Mouse (Mus musculus): Measurements from ENCODE around the gene Smg9. TPM values are rescaled to one million over a fixed set of nuclear protein-coding genes. Genes with fewer than 3 reads are reported as not detected.

Smg9 gene
- total RNA-seq, 1 experiment from 2014 or later, result 30.7 TPM

- ATAC-seq (ENCODE audit: extremely low read depth, insufficient number of reproducible peaks, low FRiP score, poor library complexity, severe bottlenecking), result peak; percentile 11; the same call in 1 of the 2 replicates
Measured at GRCm38 (mm10) chr7:24373538-24374379, 25.7 kb upstream of the Smg9 start.

GRCm38 (mm10) chr7:24376456-24376855, 23.0 kb upstream of the Smg9 start:
- ATAC-seq (ENCODE audit: extremely low read depth, insufficient number of reproducible peaks, low FRiP score, poor library complexity, severe bottlenecking), result no peak

GRCm38 (mm10) chr7:24377091-24377865, 22.1 kb upstream of the Smg9 start:
- ATAC-seq (ENCODE audit: extremely low read depth, insufficient number of reproducible peaks, low FRiP score, poor library complexity, severe bottlenecking), result no peak

GRCm38 (mm10) chr7:24378049-24378701, 21.2 kb upstream of the Smg9 start:
- no peak for ATAC-seq (ENCODE audit: extremely low read depth, insufficient number of reproducible peaks, low FRiP score, poor library complexity, severe bottlenecking)

GRCm38 (mm10) chr7:24379934-24380333, 19.5 kb upstream of the Smg9 start:
- peak; percentile 47; the same call in 1 of the 2 replicates for ATAC-seq (ENCODE audit: extremely low read depth, insufficient number of reproducible peaks, low FRiP score, poor library complexity, severe bottlenecking)

GRCm38 (mm10) chr7:24380370-24380769, 19.0 kb upstream of the Smg9 start:
- no peak for ATAC-seq (ENCODE audit: extremely low read depth, insufficient number of reproducible peaks, low FRiP score, poor library complexity, severe bottlenecking)

GRCm38 (mm10) chr7:24382730-24383372, 16.6 kb upstream of the Smg9 start:
- ATAC-seq (ENCODE audit: extremely low read depth, insufficient number of reproducible peaks, low FRiP score, poor library complexity, severe bottlenecking), result no peak

- ATAC-seq (ENCODE audit: extremely low read depth, insufficient number of reproducible peaks, low FRiP score, poor library complexity, severe bottlenecking), result no peak
Measured at GRCm38 (mm10) chr7:24384070-24384469, 15.3 kb upstream of the Smg9 start.

GRCm38 (mm10) chr7:24384827-24385226, 14.6 kb upstream of the Smg9 start:
- ATAC-seq (ENCODE audit: extremely low read depth, insufficient number of reproducible peaks, low FRiP score, poor library complexity, severe bottlenecking), result peak; percentile 65

GRCm38 (mm10) chr7:24387059-24387556, 12.3 kb upstream of the Smg9 start:
- ATAC-seq (ENCODE audit: extremely low read depth, insufficient number of reproducible peaks, low FRiP score, poor library complexity, severe bottlenecking), result no peak

GRCm38 (mm10) chr7:24389516-24390187, 9.8 kb upstream of the Smg9 start:
- ATAC-seq (ENCODE audit: extremely low read depth, insufficient number of reproducible peaks, low FRiP score, poor library complexity, severe bottlenecking), result no peak

GRCm38 (mm10) chr7:24390512-24390911, 8.9 kb upstream of the Smg9 start:
- no peak for ATAC-seq (ENCODE audit: extremely low read depth, insufficient number of reproducible peaks, low FRiP score, poor library complexity, severe bottlenecking)

- no peak for ATAC-seq (ENCODE audit: extremely low read depth, insufficient number of reproducible peaks, low FRiP score, poor library complexity, severe bottlenecking)
Measured at GRCm38 (mm10) chr7:24391077-24391476, 8.3 kb upstream of the Smg9 start.

GRCm38 (mm10) chr7:24391687-24392086, 7.7 kb upstream of the Smg9 start:
- no peak for ATAC-seq (ENCODE audit: extremely low read depth, insufficient number of reproducible peaks, low FRiP score, poor library complexity, severe bottlenecking)

GRCm38 (mm10) chr7:24394054-24394453, 5.4 kb upstream of the Smg9 start:
- no peak for ATAC-seq (ENCODE audit: extremely low read depth, insufficient number of reproducible peaks, low FRiP score, poor library complexity, severe bottlenecking)

GRCm38 (mm10) chr7:24394475-24395161, 4.8 kb upstream of the Smg9 start:
- ATAC-seq (ENCODE audit: extremely low read depth, insufficient number of reproducible peaks, low FRiP score, poor library complexity, severe bottlenecking), result no peak

GRCm38 (mm10) chr7:24396832-24397231, 2.6 kb upstream of the Smg9 start:
- no peak for ATAC-seq (ENCODE audit: extremely low read depth, insufficient number of reproducible peaks, low FRiP score, poor library complexity, severe bottlenecking)

- no peak for ATAC-seq (ENCODE audit: extremely low read depth, insufficient number of reproducible peaks, low FRiP score, poor library complexity, severe bottlenecking)
Measured at GRCm38 (mm10) chr7:24398364-24398913, 980 bp upstream of the Smg9 start.

Data from neutrophil, adult 5-6 weeks (primary cell).